Mouse (Mus musculus): ENCODE results near the gene Aff3. TPM values are rescaled to one million over a fixed set of nuclear protein-coding genes. Genes with fewer than 3 reads are reported as not detected.

Aff3 gene
- polyA plus RNA-seq, 1 experiment from 2014 or later, result 29.5 TPM

GRCm38 (mm10) chr1:38662616-38663193 is 2.0 kb downstream of the Aff3 start:
- Histone ChIP-seq H3K27me3 (ENCODE audit: control insufficient read depth, insufficient read depth, low read length) (no peaks in the 10 kb centered on the region), H3K27ac (no peak overlapping the region)
- WGBS, result 92% methylated on average over 3 of the region's 3 CpGs

GRCm38 (mm10) chr1:38658933-38659553 is 5.7 kb downstream of the Aff3 start:
- Histone ChIP-seq H3K9ac (no peak overlapping the region), H3K27ac (no peak overlapping the region), H3K4me3 (replicated peaks; ENCODE audit: low read length) (no peak overlapping the region), H3K27me3 (ENCODE audit: control insufficient read depth, insufficient read depth, low read length) (no peaks in the 10 kb centered on the region), H3K4me2 (replicated peaks) (no peak overlapping the region), H3K9me3 (ENCODE audit: control insufficient read depth, low read length) (no peaks in the 10 kb centered on the region), H3K36me3 (replicated peaks; ENCODE audit: control insufficient read depth, insufficient read depth) (no peaks in the 10 kb centered on the region), H3K4me1 (replicated peaks; ENCODE audit: control insufficient read depth, insufficient read depth, low read length) (no peaks in the 10 kb centered on the region)
- 89% methylated on average over 4 of the region's 4 CpGs for WGBS
- DNase-seq (ENCODE audit: low spot score) (no peak), ATAC-seq (ENCODE audit: low FRiP score) (no peak)

More at GRCm38 (mm10) chr1:38662616-38663193, 2.0 kb downstream of the Aff3 start:
- H3K9me3 ChIP-seq (ENCODE audit: control insufficient read depth, low read length), result no peaks in the 10 kb centered on the region
- H3K36me3 ChIP-seq (replicated peaks; ENCODE audit: control insufficient read depth, insufficient read depth), result no peaks in the 10 kb centered on the region
- no peak overlapping the region for H3K4me2 ChIP-seq (replicated peaks)
- H3K9ac ChIP-seq, result no peak overlapping the region
- ATAC-seq (ENCODE audit: low FRiP score), result no peak
- DNase-seq (ENCODE audit: low spot score), result no peak
- no peaks in the 10 kb centered on the region for H3K4me1 ChIP-seq (replicated peaks; ENCODE audit: control insufficient read depth, insufficient read depth, low read length)
- no peak overlapping the region for H3K4me3 ChIP-seq (replicated peaks; ENCODE audit: low read length)

DNA sequence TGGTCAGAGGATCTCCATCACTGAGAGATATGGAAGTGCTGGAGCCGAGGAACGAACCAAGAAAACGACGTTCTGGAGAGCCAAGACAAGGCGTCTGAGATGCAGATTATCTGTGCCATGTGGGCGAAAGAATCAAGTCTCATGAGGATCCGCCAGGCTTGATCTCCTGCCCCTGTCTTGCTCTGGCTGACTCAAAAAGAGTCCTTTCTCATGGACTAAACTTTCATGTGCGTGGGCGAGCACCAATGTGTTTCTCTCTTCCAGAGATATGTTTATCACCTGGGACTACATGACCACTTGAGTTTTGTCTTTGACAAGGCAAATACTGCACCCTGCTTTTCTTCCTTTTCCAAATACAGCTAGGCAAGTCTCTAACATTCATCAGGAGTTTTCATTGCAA is 6.4 kb downstream of the Aff3 start:
- DNase-seq (ENCODE audit: low spot score), result no peak
- ATAC-seq (ENCODE audit: low FRiP score), result no peak
- WGBS, result 89% methylated on average over 9 of the region's 9 CpGs

DNA sequence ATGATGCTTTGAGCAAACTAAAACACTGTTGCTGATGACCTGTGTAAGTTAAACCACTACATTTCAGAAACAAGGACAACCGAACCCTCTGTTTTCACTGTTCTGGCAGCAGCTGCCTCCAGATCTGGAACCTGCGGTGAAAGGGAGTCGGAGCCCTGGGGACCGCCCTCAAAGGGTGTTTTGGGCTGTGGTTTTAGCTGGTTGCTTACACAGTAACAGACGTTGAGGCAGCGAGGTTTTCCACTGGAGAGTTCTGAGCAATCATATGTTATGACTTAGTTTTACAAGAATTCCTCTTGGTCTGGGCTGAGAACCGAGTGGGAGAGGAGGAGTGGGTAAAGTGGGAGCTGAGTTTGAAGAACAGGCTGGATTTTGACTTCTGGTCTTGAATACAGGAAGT is 7.1 kb downstream of the Aff3 start:
- 83% methylated on average over 7 of the region's 7 CpGs for WGBS
- no peaks in the 10 kb centered on the region for H3K27me3 ChIP-seq (ENCODE audit: control insufficient read depth, insufficient read depth, low read length)
- no peaks in the 10 kb centered on the region for H3K4me1 ChIP-seq (replicated peaks; ENCODE audit: control insufficient read depth, insufficient read depth, low read length)
- no peaks in the 10 kb centered on the region for H3K9me3 ChIP-seq (ENCODE audit: control insufficient read depth, low read length)
- ATAC-seq (ENCODE audit: low FRiP score) (no peak), DNase-seq (ENCODE audit: low spot score) (no peak)
- H3K27ac ChIP-seq, result no peak overlapping the region
- H3K4me2 ChIP-seq (replicated peaks), result no peak overlapping the region
- no peaks in the 10 kb centered on the region for H3K36me3 ChIP-seq (replicated peaks; ENCODE audit: control insufficient read depth, insufficient read depth)
- H3K9ac ChIP-seq, result no peak overlapping the region
- H3K4me3 ChIP-seq (replicated peaks; ENCODE audit: low read length), result no peak overlapping the region

More for the DNA sequence above, 6.4 kb downstream of the Aff3 start:
- H3K27me3 ChIP-seq (ENCODE audit: control insufficient read depth, insufficient read depth, low read length), result no peaks in the 10 kb centered on the region
- H3K27ac ChIP-seq, result no peak overlapping the region
- H3K4me1 ChIP-seq (replicated peaks; ENCODE audit: control insufficient read depth, insufficient read depth, low read length), result no peaks in the 10 kb centered on the region
- no peak overlapping the region for H3K4me2 ChIP-seq (replicated peaks)
- no peak overlapping the region for H3K4me3 ChIP-seq (replicated peaks; ENCODE audit: low read length)
- no peak overlapping the region for H3K9ac ChIP-seq
- no peaks in the 10 kb centered on the region for H3K9me3 ChIP-seq (ENCODE audit: control insufficient read depth, low read length)
- H3K36me3 ChIP-seq (replicated peaks; ENCODE audit: control insufficient read depth, insufficient read depth), result no peaks in the 10 kb centered on the region

DNA sequence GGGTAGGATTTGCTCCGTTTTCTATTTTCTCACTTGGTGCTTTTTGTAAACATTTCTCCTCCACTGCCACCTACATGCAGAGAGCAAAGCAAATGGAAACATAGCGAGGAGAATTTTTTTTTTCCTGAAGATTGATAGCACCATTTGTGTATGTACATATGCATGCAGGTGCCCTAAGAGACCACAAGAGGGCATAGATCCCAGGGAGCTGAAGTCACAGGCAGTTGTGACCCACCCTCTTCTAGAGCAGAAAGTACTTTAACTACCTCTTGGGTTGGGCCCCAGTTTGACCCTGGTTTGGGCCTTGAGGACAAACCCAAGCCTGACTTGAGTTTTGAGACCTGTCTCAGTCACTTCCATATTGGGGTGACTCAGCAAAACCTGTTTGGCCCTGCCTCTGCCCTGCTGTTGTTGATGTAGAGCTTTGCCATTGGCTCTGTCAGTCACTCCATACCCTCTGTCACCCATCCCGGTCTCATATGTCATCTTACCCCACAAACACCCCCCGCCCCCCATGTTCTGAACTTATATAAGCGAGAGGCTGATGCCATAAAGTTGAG is 9.7 kb downstream of the Aff3 start:
- ATAC-seq (ENCODE audit: low FRiP score) (no peak), DNase-seq (ENCODE audit: low spot score) (no peak)
- Histone ChIP-seq H3K4me3 (replicated peaks; ENCODE audit: low read length) (no peak overlapping the region), H3K4me1 (replicated peaks; ENCODE audit: control insufficient read depth, insufficient read depth, low read length) (no peaks in the 10 kb centered on the region), H3K27me3 (ENCODE audit: control insufficient read depth, insufficient read depth, low read length) (no peaks in the 10 kb centered on the region), H3K4me2 (replicated peaks) (no peak overlapping the region), H3K36me3 (replicated peaks; ENCODE audit: control insufficient read depth, insufficient read depth) (no peaks in the 10 kb centered on the region), H3K9ac (no peak overlapping the region), H3K27ac (no peak overlapping the region), H3K9me3 (ENCODE audit: control insufficient read depth, low read length) (no peaks in the 10 kb centered on the region)
- WGBS, result 91% methylated on average over 5 of the region's 5 CpGs

DNA sequence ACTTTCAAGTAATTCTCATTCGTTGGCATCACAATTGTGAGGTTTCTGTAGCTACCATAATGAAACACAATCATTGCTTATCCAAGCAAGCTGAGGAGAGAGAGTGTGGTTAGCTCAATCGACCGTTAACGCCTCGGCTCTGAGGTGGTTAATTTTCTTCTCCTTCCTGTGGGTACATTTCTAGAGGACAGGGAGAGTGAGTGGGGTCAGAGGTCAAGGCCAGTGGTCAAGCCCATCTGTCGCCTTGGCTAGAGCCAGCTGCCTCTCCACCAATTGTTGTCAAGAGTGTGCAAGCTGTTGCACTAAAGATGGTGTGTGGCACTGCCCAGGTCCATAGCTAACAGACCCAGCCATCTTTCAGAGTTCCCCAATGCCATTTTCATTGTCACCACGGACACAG is 14.7 kb downstream of the Aff3 start:
- Histone ChIP-seq H3K4me1 (replicated peaks; ENCODE audit: control insufficient read depth, insufficient read depth, low read length) (no peaks in the 10 kb centered on the region), H3K4me3 (replicated peaks; ENCODE audit: low read length) (no peak overlapping the region), H3K9ac (no peak overlapping the region), H3K4me2 (replicated peaks) (no peak overlapping the region), H3K36me3 (replicated peaks; ENCODE audit: control insufficient read depth, insufficient read depth) (no peaks in the 10 kb centered on the region), H3K27me3 (ENCODE audit: control insufficient read depth, insufficient read depth, low read length) (no peaks in the 10 kb centered on the region), H3K9me3 (ENCODE audit: control insufficient read depth, low read length) (no peaks in the 10 kb centered on the region), H3K27ac (no peak overlapping the region)
- ATAC-seq (ENCODE audit: low FRiP score) (no peak), DNase-seq (ENCODE audit: low spot score) (no peak)
- WGBS, result 59% methylated on average over 7 of the region's 7 CpGs

DNA sequence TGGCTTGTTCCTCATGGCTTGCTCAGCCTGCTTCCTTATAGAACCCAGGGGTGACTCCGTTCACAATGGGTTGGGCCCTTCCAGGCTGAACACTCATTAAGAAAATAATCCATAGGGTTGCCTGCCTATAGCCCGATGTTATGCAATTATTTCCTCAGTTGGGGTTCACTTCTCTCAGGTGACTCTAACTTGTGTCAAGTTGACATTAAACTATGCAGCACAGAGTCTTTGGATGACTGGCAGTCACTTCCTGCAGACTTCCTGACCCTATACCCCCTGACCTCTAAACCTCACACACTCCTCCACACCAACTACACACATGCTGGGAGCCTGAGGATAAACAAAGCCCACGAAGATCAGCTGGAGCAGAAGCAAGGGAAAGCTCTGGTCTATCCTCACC is 15.6 kb downstream of the Aff3 start:
- H3K4me1 ChIP-seq (replicated peaks; ENCODE audit: control insufficient read depth, insufficient read depth, low read length), result no peaks in the 10 kb centered on the region
- DNase-seq (ENCODE audit: low spot score) (no peak), ATAC-seq (ENCODE audit: low FRiP score) (no peak)
- 77% methylated on average over 3 of the region's 3 CpGs for WGBS
- H3K36me3 ChIP-seq (replicated peaks; ENCODE audit: control insufficient read depth, insufficient read depth), result no peaks in the 10 kb centered on the region
- no peak overlapping the region for H3K9ac ChIP-seq
- no peaks in the 10 kb centered on the region for H3K9me3 ChIP-seq (ENCODE audit: control insufficient read depth, low read length)
- H3K27ac ChIP-seq, result no peak overlapping the region
- H3K4me2 ChIP-seq (replicated peaks), result no peak overlapping the region
- H3K4me3 ChIP-seq (replicated peaks; ENCODE audit: low read length), result no peak overlapping the region
- H3K27me3 ChIP-seq (ENCODE audit: control insufficient read depth, insufficient read depth, low read length), result no peaks in the 10 kb centered on the region

- H3K4me1 ChIP-seq (replicated peaks; ENCODE audit: control insufficient read depth, insufficient read depth, low read length), result no peaks in the 10 kb centered on the region
- no peak overlapping the region for H3K4me3 ChIP-seq (replicated peaks; ENCODE audit: low read length)
- H3K36me3 ChIP-seq (replicated peaks; ENCODE audit: control insufficient read depth, insufficient read depth), result no peaks in the 10 kb centered on the region
- no peaks in the 10 kb centered on the region for H3K27me3 ChIP-seq (ENCODE audit: control insufficient read depth, insufficient read depth, low read length)
- H3K9me3 ChIP-seq (ENCODE audit: control insufficient read depth, low read length), result no peaks in the 10 kb centered on the region
- H3K9ac ChIP-seq, result no peak overlapping the region
- no peak for DNase-seq (ENCODE audit: low spot score)
- WGBS, result 35% methylated on average over 4 of the region's 4 CpGs
- no peak for ATAC-seq (ENCODE audit: low FRiP score)
- H3K4me2 ChIP-seq (replicated peaks), result no peak overlapping the region
- H3K27ac ChIP-seq, result no peak overlapping the region
Observed at GRCm38 (mm10) chr1:38642288-38642687, 22.5 kb downstream of the Aff3 start.

- Histone ChIP-seq H3K4me3 (replicated peaks; ENCODE audit: low read length) (no peak overlapping the region), H3K27ac (no peak overlapping the region), H3K4me1 (replicated peaks; ENCODE audit: control insufficient read depth, insufficient read depth, low read length) (no peaks in the 10 kb centered on the region), H3K4me2 (replicated peaks) (no peak overlapping the region), H3K9me3 (ENCODE audit: control insufficient read depth, low read length) (no peaks in the 10 kb centered on the region), H3K27me3 (ENCODE audit: control insufficient read depth, insufficient read depth, low read length) (no peaks in the 10 kb centered on the region), H3K9ac (no peak overlapping the region), H3K36me3 (replicated peaks; ENCODE audit: control insufficient read depth, insufficient read depth) (no peaks in the 10 kb centered on the region)
- DNase-seq (ENCODE audit: low spot score) (no peak), ATAC-seq (ENCODE audit: low FRiP score) (no peak)
- 67% methylated on average over 5 of the region's 5 CpGs for WGBS
Observed at GRCm38 (mm10) chr1:38639669-38640068, 25.1 kb downstream of the Aff3 start.

Data from hindbrain, embryonic 14.5 days (tissue).